Mouse (Mus musculus) cerebellum, adult 18-20 months (tissue): ENCODE results near the gene Lyg2.
A peak's percentile ranks its signal among the peaks of the same experiment; 100 is the strongest.

Source experiments
- DNase-seq, 2 experiments: peaks; one replicate each; pipeline ENCODE4 v3.0.0; 2021

The Lyg2 gene

DNA sequence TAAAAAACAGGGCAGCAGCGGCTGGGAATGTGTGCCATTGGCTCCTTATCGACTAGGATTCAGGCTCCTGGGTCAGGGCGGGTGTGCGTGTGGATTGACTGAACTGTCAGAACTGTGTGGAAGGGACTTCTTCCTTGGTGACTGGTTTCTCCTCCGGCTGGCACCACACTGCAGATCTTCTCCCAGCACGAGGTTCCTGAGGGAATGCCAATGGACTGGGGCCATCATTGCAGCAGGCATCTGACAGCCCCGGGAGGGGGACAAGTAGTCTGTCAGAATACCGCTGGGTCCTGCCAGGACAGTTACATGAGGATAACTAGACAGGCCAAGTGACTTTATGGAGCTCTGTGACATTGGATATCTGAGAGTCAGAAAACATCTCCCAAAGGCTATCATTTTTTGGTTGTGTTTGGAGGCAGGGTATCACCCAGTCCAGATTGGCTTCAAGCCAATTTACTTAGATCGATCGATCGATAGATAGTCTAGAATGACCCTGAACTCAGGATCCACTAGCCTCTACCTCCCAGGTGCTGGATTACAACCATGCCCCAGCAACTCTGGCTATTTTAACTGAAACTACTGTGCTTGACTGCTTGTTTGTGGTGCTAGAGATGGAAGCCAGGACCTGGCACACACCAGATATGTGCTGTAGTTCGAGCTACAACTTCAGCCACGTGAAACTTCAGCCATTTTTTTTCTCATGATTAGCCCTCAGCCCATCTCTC is 38.4 kb downstream of the Lyg2 start:
- DNase-seq: no peak

DNA sequence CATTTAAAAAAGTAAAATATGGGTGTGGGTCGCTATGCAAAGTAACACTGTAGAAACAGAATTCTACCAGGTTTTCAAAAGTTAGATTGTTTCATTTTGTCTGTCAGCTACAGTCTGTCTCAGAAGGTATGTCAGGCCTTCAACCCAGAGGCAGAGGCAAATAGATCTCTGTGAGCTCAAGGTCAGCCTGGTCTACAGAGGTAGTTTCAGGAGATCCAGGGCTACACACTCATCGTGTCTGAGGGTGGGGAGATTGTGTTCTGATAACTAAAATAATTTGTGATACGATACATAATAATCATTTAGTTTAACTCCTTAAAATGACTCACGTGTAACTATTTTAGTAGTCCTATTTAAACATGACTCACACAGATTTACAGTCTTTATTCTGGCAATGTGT is 43.1 kb downstream of the Lyg2 start:
- DNase-seq: no peak

DNA sequence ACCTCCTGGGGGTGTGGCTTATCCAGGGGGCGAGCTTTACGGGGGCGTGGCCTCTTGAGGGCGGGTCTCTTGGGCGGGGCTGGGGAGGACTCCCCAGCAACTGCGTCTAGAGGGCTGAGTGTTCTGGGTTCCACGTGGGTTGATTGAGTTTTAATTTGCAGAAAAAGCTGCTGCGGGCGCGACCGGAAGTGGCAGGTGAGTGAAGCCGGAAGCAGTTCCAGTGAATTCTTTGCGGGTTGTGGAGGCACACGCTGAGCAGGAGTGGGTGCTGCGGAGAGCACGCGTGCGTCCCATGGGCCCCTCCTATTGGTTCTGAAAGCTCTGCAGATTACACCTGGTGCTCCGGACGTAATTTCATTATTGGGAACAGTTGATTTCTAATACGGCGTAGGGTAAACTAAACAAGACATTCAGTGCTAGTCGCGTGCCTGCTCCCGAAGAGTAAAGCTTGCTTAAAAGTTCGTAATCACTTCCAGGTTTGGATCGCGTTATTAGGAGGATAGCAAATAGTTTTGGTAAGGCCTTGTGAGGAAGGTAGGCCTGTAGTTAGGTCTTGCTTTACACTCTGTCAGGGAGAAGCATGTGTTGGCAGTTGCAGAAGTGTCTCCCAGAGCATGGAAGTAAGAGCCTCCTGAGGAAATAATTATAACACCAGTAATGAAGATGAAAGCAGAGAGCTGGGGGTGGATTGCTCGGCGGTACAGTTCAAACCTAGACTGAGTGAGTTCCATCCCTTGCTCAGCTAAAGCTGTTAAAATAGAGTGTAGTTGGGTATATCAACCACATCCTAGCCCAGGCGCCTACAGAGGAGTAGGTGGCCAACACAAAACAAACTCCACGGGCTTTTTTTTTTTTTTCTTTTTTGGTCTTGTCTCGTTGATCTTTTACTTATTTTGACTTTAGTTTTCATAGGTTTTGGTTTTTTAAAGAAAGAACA is 43.9 kb downstream of the Lyg2 start:
- peak; percentile 76 to 77 for DNase-seq

DNA sequence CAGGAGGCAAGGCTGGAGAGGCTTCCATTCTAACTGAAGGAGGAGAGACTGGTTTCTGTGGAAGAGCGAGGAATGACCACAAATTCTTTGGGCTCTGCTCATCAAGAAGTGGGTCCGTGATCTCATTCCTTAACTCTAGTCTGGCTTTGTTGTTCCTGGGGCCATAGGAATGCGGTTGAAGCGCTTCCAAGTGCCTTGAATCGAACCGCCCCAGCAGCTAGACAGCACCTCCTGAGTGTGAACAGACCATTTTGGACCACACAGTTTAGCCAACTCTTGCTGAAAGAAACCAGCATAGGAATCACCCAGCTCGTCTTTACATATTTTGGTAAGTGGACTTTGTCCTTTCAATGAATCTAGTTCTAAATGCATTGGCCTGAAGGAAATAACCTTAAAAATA is 44.6 kb downstream of the Lyg2 start, which contains the start of gene Lipt1:
Gene Lipt1 (plus strand): TSS at position 35 of the 400 bp plus-strand sequence.
- no peak for DNase-seq

DNA sequence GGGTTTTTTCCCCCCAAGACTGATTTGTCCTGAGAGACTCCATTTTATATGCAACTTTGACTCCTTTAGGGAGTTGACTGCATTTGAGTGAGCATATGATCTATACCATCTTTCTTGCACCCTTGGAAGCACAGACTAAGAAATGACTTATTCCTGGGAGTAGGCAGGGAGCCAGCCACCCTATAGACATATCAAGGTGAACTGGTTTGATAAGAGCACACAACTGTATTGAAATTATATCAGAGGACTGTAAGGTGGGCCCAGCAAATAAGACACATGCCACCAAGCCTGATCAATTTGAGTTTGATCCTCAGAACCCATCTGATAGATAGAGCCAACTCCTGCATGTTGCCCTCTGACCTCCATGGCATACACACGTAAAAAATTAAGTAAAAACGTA is 46.9 kb downstream of the Lyg2 start:
- DNase-seq: no peak

DNA sequence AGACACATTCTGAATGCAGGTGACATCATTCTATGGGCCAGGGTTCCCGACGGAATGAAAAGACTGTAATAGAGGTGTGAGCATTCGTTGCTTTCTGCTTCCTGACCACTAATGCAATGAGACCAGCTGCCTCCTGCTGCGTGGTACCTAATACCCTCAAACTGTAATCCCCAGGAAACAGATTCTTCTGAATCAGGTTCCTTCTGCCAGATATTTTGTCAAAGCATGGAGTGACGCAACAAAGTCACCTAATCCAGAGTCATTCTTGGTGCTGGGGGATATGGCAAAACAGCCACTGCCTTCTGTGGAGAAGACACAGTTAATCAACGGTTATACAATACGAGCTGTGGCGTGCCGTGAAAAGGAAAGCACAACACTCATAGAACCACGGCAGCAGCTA is 47.7 kb downstream of the Lyg2 start:
- no peak for DNase-seq

DNA sequence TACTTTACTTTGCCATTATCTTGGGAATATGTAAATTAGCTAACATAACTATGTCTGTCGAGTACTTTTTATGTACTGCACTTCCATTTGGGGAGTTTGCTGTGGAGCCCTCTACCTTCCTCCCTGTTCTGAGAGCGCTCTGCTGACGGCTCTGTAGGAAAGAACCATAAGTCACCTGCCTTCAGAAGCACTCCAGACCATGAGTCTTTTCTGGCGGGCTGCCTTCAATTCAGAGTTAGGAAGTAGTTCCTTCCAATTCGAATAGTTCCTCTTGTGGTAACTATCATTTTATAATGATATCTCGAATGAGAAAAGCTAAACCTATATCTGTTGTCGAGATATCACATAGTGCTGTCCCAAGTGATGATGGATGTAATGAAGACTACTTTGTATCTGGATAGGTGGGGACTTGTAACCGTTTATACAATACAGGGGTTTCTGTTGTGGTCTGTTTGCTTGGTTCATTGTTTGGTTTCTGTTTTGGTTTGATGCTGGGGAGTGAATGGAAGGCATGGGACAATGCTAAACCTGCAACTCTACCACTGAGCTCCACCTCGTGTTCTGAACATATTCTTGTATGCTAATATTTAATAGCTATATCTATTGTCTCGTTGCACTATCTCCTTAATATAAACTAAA is 48.5 kb downstream of the Lyg2 start:
- no peak for DNase-seq

DNA sequence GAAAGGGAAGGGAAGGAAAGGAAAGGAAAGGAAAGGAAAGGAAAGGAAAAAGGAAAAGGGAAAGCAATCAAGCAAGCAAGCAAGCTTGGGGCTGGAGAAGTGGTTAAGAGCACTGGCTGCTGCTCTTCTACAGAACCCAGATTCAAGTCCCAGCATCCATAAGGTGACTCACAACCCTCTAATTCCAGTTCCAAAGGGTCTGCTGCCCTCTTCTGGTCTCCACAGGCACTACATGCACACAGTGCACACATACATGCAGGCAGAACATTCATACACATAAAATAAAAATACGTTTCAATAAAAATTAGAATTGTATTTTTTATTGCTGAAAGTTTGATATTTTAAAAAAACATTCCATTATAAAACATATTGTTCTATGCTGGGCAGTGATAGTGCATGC is 49.2 kb downstream of the Lyg2 start:
- DNase-seq: peak in 1 of 2 experiments; percentile 50

DNA sequence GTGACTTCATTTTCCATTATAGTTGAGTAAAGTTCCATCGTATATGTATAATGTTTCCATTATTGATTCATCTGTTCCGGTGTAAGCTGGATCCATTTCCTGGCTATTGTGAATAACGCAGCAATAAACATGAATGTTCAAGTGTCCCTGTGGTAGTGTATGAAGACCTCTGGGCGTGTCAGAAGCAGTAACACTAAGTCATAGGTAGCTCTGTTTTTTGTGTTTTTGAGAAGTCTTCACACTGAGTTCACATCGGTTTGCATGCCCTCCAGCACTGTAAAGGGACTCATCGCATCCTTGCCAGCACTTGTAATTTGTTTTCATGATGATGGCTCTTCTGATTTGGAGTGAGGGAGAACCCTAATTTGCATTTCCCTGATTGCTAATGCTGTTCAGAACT is 50.0 kb downstream of the Lyg2 start, which contains the start of gene Tsga10:
Gene Tsga10 (minus strand): TSS at position 144 of the 400 bp plus-strand sequence.
- DNase-seq: no peak

DNA sequence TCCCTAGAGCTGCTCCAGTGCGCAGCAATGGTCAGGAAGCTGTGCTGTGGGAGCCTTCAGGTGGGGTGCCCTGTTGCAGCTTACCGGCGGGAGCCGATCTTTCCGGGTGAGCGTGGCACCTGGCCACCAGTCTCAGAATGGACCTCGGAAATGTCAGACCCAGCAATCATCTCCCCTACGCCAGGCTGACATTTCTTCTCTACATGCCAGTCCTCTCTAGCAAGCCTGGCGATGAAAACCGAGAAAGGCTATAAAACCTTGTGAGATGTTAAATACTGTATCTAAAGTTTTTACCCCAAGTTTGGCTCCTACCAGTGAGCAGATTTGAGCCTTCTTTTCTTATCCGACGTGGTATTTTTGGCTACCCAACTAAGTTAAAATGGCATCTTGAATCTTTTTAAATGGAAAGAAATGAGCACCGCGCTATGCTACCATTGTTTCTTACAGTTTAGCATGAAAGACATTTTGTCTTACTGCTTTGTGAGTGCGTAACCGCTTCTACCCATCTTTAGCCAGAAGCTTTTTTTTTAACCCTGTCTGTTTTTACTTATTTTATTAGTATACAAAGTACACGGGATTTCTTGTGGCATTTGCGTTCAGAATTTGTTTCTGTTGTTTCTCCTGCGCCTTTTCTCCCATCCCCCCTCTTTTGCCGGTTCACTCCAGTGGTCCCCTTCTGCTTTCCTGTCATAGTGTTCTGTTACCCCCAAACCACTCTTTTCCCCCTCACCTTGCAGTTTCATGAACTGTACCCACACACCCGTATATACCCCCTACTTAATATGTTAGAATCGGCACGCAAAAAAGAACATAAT is 50.7 kb downstream of the Lyg2 start:
- DNase-seq: peak in 1 of 2 experiments; percentile 33

DNA sequence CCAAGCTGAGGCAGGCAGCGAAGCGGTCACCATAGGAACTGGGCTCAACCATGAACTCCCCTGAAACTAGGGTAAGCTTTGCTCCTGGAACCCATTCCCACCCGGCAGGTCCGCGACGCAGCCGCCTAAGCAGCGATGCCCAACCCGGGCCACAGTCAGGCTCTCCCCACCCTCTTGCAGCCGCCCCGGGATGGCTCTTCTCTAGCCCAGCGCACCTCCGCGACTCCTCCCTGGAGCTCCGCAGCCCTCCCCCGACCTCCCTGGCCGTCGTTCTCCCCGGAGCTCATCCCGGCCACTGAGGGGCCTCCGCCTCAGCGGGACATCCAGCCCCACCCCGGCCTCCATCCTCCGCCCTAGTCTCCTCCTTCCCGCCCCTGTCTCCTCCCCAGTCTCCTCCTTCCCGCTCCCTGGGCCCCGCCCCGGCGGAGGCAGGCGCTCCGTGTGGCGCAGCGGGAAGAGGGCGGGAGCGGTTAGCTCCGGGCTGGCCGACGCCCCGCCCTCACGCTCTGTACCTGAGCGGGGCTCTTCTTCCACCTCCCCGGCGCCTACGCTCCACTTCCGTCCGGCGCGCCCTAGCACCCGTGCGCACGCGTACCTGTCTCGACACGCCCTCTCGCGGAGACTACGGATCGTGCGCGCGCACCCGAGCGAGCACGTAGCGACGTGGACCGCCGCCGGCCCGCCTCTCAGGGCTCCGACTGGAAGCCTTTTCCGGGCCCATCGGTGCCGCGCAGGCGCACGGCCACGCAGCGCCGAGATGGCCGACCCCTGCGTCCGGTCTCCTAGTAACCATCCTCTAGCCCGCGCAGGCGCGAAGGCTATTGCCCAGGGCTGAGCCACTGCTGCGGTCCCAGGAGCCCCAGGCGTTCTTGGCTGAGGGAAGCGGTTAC is 51.5 kb downstream of the Lyg2 start:
- peak; percentile 99 to 100 for DNase-seq
